Mouse (Mus musculus): ENCODE results near the gene Hdac9. TPM values are rescaled to one million over a fixed set of nuclear protein-coding genes. Genes with fewer than 3 reads are reported as not detected.

The Hdac9 gene
- polyA plus RNA-seq, 1 experiment from 2014 or later: 1.2 TPM

DNA sequence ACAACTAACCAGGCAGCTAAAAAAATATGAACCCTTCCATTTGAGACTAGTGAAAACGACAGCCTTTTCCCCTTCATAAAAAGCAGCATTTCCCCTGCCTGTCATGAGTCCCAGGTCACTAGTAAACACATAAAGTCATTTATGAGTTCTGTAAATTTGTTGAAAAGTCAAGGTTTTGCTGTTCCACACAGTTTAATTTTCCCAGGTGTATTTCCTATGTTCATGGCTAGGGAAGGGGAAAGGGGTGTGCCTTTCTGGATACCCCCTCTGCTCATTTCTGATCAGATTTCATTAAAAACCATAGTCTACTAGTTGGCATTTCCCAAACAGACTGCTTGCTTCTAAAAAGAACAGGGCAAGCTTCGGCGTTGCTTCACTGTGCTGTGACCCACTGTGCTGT lies 509.8 kb downstream of the Hdac9 start:
- H3K4me1 ChIP-seq (replicated peaks): no peaks in the 10 kb centered on the region

DNA sequence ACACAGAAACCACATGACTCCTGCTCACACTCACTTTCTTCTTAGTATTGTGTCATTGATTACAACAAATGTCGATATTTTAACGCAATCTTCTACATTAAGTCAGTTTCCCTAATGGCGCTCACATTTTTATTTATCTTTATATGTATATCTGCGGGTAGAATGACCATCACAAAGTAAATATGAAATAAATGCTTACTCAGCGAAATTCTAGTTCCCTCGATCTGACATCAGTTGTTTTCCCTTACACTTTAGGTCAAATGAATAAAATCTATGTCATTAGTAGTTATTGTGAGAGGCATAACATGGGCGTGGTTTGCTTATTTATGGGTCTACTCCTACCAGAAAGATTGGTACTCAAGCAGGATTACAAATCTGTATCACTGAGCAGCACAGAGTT lies 514.8 kb downstream of the Hdac9 start:
- Histone ChIP-seq H3K36me3 (no peaks in the 10 kb centered on the region), H3K4me2 (no peak overlapping the region), H3K27ac (no peak overlapping the region), H3K4me3 (replicated peaks) (no peak overlapping the region), H3K27me3 (no peaks in the 10 kb centered on the region), H3K9me3 (replicated peaks) (no peaks in the 10 kb centered on the region), H3K4me1 (replicated peaks) (no peaks in the 10 kb centered on the region), H3K9ac (no peak overlapping the region)
- WGBS (ENCODE audit: insufficient replicate concordance): 63% methylated on average over 7 of the region's 7 CpGs
- no peak for DNase-seq
- no peak for ATAC-seq (ENCODE audit: low read depth)

More for the DNA sequence above, 509.8 kb downstream of the Hdac9 start:
- Histone ChIP-seq H3K9me3 (replicated peaks) (no peaks in the 10 kb centered on the region), H3K9ac (no peak overlapping the region), H3K36me3 (no peaks in the 10 kb centered on the region), H3K27me3 (no peaks in the 10 kb centered on the region), H3K4me3 (replicated peaks) (no peak overlapping the region), H3K27ac (no peak overlapping the region), H3K4me2 (no peak overlapping the region)
- DNase-seq: no peak
- ATAC-seq (ENCODE audit: low read depth): no peak
- WGBS (ENCODE audit: insufficient replicate concordance): 67% methylated on average over 3 of the region's 3 CpGs

DNA sequence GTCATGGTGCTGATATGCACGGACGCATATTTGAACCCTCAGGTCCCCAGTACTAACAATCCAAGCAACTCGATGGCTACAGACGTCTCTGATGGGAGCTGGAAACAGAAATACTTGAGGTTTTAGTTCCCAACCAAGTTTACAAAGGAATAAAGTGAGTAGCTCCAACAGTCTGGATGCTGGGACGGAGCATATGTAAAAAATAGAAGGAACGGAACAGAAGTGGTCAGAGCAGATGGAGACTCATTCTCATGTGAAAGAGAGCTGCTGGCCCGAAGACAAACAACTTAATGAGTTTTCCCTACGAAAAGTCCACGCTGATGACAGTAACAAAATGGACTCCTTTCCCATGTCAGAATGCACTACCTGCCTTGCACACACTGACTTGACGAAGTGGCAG lies 518.3 kb downstream of the Hdac9 start:
- Histone ChIP-seq H3K4me1 (replicated peaks) (no peaks in the 10 kb centered on the region), H3K36me3 (no peaks in the 10 kb centered on the region), H3K9me3 (replicated peaks) (no peaks in the 10 kb centered on the region), H3K27ac (no peak overlapping the region), H3K4me2 (no peak overlapping the region), H3K27me3 (no peaks in the 10 kb centered on the region), H3K4me3 (replicated peaks) (no peak overlapping the region), H3K9ac (no peak overlapping the region)
- 78% methylated on average over 10 of the region's 10 CpGs for WGBS (ENCODE audit: insufficient replicate concordance)
- ATAC-seq (ENCODE audit: low read depth) (no peak), DNase-seq (no peak)

DNA sequence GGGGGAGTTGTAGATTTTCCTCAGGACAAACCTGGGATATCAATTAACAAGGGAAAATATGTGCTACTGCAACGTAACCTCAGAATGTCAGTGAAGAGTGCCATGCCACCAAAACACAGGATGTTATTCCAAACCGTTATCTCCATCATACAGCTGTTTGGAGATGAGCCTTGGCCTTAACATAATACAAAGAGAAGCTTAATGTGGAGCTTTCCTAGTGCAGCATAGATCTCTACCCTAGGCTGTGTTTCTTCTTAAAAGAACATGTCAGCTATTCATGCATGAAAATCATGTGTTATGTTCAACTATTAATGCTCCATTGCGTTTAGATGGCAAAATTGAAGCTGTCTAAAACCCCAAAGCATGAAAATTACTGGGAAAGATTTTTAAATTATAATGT lies 522.6 kb downstream of the Hdac9 start:
- no peaks in the 10 kb centered on the region for H3K36me3 ChIP-seq
- no peak for ATAC-seq (ENCODE audit: low read depth)
- 56% methylated on average over 3 of the region's 3 CpGs for WGBS (ENCODE audit: insufficient replicate concordance)
- no peaks in the 10 kb centered on the region for H3K9me3 ChIP-seq (replicated peaks)
- no peak overlapping the region for H3K27ac ChIP-seq
- H3K4me1 ChIP-seq (replicated peaks): no peaks in the 10 kb centered on the region
- DNase-seq: no peak
- no peak overlapping the region for H3K4me2 ChIP-seq
- no peaks in the 10 kb centered on the region for H3K27me3 ChIP-seq
- H3K4me3 ChIP-seq (replicated peaks): no peak overlapping the region
- H3K9ac ChIP-seq: no peak overlapping the region

- Histone ChIP-seq H3K36me3 (no peaks in the 10 kb centered on the region), H3K4me1 (replicated peaks) (no peaks in the 10 kb centered on the region), H3K27me3 (no peaks in the 10 kb centered on the region), H3K4me3 (replicated peaks) (no peak overlapping the region), H3K4me2 (no peak overlapping the region), H3K9me3 (replicated peaks) (no peaks in the 10 kb centered on the region), H3K27ac (no peak overlapping the region), H3K9ac (no peak overlapping the region)
- DNase-seq (no peak), ATAC-seq (ENCODE audit: low read depth) (no peak)
- 42% methylated on average over 1 of the region's 1 CpGs for WGBS (ENCODE audit: insufficient replicate concordance)
Observed at GRCm38 (mm10) chr12:34379681-34380080, 537.2 kb downstream of the Hdac9 start.

- no peak for ATAC-seq (ENCODE audit: low read depth)
- H3K4me3 ChIP-seq (replicated peaks): no peak overlapping the region
- DNase-seq: no peak
- H3K9ac ChIP-seq: no peak overlapping the region
- no peaks in the 10 kb centered on the region for H3K36me3 ChIP-seq
- H3K27ac ChIP-seq: no peak overlapping the region
- H3K4me2 ChIP-seq: no peak overlapping the region
- H3K9me3 ChIP-seq (replicated peaks): no peaks in the 10 kb centered on the region
- no peaks in the 10 kb centered on the region for H3K4me1 ChIP-seq (replicated peaks)
- no peaks in the 10 kb centered on the region for H3K27me3 ChIP-seq
- WGBS (ENCODE audit: insufficient replicate concordance): 59% methylated on average over 4 of the region's 4 CpGs
Observed at GRCm38 (mm10) chr12:34378637-34379036, 538.3 kb downstream of the Hdac9 start.

GRCm38 (mm10) chr12:34351906-34352305 lies 565.0 kb downstream of the Hdac9 start:
- Histone ChIP-seq H3K27me3 (no peaks in the 10 kb centered on the region), H3K4me2 (no peak overlapping the region), H3K4me1 (replicated peaks) (no peaks in the 10 kb centered on the region), H3K4me3 (replicated peaks) (no peak overlapping the region), H3K9ac (no peak overlapping the region), H3K36me3 (no peaks in the 10 kb centered on the region), H3K27ac (no peak overlapping the region), H3K9me3 (replicated peaks) (no peaks in the 10 kb centered on the region)
- ATAC-seq (ENCODE audit: low read depth) (no peak), DNase-seq (no peak)
- WGBS (ENCODE audit: insufficient replicate concordance): 32% methylated on average over 6 of the region's 6 CpGs

GRCm38 (mm10) chr12:34347529-34347928 lies 569.4 kb downstream of the Hdac9 start:
- H3K4me3 ChIP-seq (replicated peaks): no peak overlapping the region
- H3K4me2 ChIP-seq: no peak overlapping the region
- H3K9ac ChIP-seq: no peak overlapping the region
- H3K27ac ChIP-seq: no peak overlapping the region
- H3K27me3 ChIP-seq: no peaks in the 10 kb centered on the region
- H3K4me1 ChIP-seq (replicated peaks): no peaks in the 10 kb centered on the region
- no peak for ATAC-seq (ENCODE audit: low read depth)
- 81% methylated on average over 2 of the region's 2 CpGs for WGBS (ENCODE audit: insufficient replicate concordance)
- no peaks in the 10 kb centered on the region for H3K9me3 ChIP-seq (replicated peaks)
- DNase-seq: no peak
- H3K36me3 ChIP-seq: no peaks in the 10 kb centered on the region

- WGBS (ENCODE audit: insufficient replicate concordance): 72% methylated on average over 2 of the region's 2 CpGs
- no peak overlapping the region for H3K4me3 ChIP-seq (replicated peaks)
- DNase-seq (no peak), ATAC-seq (ENCODE audit: low read depth) (no peak)
- H3K9me3 ChIP-seq (replicated peaks): no peaks in the 10 kb centered on the region
- H3K27me3 ChIP-seq: no peaks in the 10 kb centered on the region
- no peak overlapping the region for H3K9ac ChIP-seq
- no peaks in the 10 kb centered on the region for H3K4me1 ChIP-seq (replicated peaks)
- no peak overlapping the region for H3K27ac ChIP-seq
- H3K4me2 ChIP-seq: no peak overlapping the region
- no peaks in the 10 kb centered on the region for H3K36me3 ChIP-seq
Observed at GRCm38 (mm10) chr12:34342761-34343160, 574.1 kb downstream of the Hdac9 start.

- Histone ChIP-seq H3K9me3 (replicated peaks) (no peaks in the 10 kb centered on the region), H3K27me3 (no peaks in the 10 kb centered on the region), H3K9ac (no peak overlapping the region), H3K36me3 (no peaks in the 10 kb centered on the region), H3K4me3 (replicated peaks) (no peak overlapping the region), H3K4me2 (no peak overlapping the region), H3K27ac (no peak overlapping the region), H3K4me1 (replicated peaks) (no peaks in the 10 kb centered on the region)
- 34% methylated on average over 4 of the region's 4 CpGs for WGBS (ENCODE audit: insufficient replicate concordance)
- DNase-seq (no peak), ATAC-seq (ENCODE audit: low read depth) (no peak)
Observed at GRCm38 (mm10) chr12:34338886-34339285, 578.0 kb downstream of the Hdac9 start.

DNA sequence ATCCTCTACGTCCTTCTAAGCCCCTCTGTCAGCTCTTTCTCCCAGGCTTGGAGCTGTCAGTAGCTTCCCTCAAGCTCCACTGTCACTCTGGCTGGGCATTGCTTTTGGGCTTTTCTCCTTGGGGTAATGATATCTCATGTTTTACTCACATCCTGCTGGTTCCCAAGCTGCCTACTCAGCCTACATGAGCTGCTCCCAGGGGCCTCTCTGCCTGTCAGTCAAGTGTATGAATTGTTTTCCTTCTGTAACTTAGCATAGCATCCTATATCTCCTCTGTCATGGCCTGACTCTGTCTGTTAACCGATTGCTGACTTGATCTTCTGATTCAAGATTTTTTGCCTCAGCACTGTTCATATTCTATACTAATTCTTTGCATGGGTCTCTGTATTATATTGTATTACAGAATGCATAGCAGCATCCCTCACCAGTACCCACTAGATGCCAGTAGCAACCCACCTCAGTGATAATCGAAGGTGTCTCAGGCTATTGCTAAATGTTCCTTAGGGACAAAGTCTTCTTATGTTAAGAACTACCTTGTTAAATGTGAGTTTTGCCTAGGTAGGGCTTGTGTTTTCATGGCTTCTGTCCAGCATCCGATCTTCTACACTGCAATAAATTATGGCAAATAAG lies 582.3 kb downstream of the Hdac9 start:
- no peak for ATAC-seq (ENCODE audit: low read depth)
- H3K9ac ChIP-seq: no peak overlapping the region
- H3K27ac ChIP-seq: no peak overlapping the region
- H3K36me3 ChIP-seq: no peaks in the 10 kb centered on the region
- WGBS (ENCODE audit: insufficient replicate concordance): 53% methylated on average over 4 of the region's 4 CpGs
- H3K27me3 ChIP-seq: no peaks in the 10 kb centered on the region
- no peaks in the 10 kb centered on the region for H3K9me3 ChIP-seq (replicated peaks)
- no peak overlapping the region for H3K4me3 ChIP-seq (replicated peaks)
- no peak for DNase-seq
- no peaks in the 10 kb centered on the region for H3K4me1 ChIP-seq (replicated peaks)
- H3K4me2 ChIP-seq: no peak overlapping the region

DNA sequence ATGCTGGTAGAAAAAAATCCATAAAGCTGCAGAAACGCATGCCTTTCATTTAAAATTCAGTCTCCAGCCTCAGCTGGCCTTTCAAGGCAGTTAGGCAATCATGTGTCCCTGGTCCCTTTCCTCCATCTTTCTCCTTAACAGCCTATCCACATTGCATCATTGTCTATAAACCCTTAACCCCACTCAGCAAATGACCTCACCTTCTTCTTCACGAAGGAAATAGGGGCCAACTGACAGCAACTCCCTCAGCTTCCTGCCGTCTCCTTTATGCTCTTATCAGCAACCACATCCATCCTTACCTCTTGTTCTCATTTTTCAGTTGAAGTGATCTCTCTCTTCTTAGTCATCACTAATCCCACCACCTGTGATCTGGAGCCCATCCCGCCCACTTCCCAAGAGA lies 584.0 kb downstream of the Hdac9 start:
- no peak for ATAC-seq (ENCODE audit: low read depth)
- DNase-seq: no peak
- 25% methylated on average over 4 of the region's 4 CpGs for WGBS (ENCODE audit: insufficient replicate concordance)

More for the DNA sequence above, 584.0 kb downstream of the Hdac9 start:
- H3K4me2 ChIP-seq: no peak overlapping the region
- H3K27me3 ChIP-seq: no peaks in the 10 kb centered on the region
- H3K27ac ChIP-seq: no peak overlapping the region
- no peak overlapping the region for H3K4me3 ChIP-seq (replicated peaks)
- H3K4me1 ChIP-seq (replicated peaks): no peaks in the 10 kb centered on the region
- no peak overlapping the region for H3K9ac ChIP-seq
- no peaks in the 10 kb centered on the region for H3K9me3 ChIP-seq (replicated peaks)
- H3K36me3 ChIP-seq: no peaks in the 10 kb centered on the region
